Mouse (Mus musculus) adrenal gland, postnatal 0 days (tissue): ENCODE results near the gene Dusp3. TPM values are rescaled to one million over a fixed set of nuclear protein-coding genes. Genes with fewer than 3 reads are reported as not detected.

Experiments
- polyA plus RNA-seq: library from polyadenylated mRNA; unstranded; fragments of >200 nt; fragmentation: Nextera tagmentation; extraction: Ambion mirVana; gene quantifications from 2 replicates; pipeline ENCODE4 v1.2.1, GENCODE M21; 2015

Dusp3 gene
- 31.6 and 37.9 TPM in 2 replicates for polyA plus RNA-seq

DNA sequence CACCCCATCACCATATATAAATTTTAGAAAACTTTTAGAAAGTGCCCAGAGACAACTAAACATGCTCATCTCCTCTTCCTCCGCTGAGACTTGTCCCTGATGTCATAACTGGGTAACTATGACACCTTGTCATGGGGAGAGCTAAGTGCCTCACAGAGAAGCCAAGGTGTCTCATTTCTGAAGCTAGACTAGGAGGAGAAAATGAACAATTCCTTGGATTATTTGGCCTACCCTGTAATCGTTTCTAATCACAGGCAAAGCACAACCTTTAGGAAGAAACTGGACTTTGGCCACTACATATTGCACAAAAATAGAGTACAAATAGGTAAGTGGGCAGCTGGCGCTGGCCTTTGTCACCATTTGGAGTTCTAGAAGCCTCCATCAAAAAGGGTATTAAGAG is at the start of gene Dusp3:
Gene Dusp3 (minus strand): TSS at position 101 of the 400 bp plus-strand sequence.

DNA sequence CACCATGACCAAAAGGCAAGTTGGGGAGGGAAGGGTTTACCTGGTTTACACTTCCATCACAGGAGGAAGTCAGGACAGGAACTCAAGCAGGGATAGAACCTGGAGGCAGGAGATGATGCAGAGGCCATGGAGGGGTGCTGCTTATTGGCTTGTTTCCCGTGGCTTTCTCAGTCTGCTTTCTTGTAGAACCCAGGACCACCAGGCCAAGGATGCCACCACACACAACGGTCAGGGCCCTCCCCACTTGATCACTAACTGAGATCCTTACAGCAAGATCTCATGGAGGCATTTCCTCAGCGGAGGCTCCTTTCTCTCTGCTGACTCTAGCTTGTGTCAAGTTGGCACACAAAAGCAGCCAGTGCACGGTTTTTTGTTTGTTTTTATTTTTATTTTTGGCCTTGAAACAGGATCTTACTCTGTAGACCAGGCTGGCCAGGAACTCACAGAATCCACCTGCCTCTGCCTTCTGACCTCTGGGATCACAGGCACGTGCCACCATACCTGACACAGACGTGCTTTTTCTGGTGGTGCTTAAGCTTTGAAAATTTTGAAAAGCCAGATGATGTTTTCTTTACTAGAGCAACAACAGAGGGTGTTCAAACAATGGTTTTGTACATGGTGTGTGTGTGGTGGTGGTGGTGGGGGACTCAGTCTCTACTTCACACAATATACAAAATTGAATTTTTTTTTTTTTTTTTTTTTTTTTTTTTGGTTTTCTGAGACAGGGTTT is 41.4 kb upstream of the Dusp3 start, which contains the start of gene Mpp3:
Gene Mpp3 (minus strand): TSS at position 375 of the 730 bp plus-strand sequence.

DNA sequence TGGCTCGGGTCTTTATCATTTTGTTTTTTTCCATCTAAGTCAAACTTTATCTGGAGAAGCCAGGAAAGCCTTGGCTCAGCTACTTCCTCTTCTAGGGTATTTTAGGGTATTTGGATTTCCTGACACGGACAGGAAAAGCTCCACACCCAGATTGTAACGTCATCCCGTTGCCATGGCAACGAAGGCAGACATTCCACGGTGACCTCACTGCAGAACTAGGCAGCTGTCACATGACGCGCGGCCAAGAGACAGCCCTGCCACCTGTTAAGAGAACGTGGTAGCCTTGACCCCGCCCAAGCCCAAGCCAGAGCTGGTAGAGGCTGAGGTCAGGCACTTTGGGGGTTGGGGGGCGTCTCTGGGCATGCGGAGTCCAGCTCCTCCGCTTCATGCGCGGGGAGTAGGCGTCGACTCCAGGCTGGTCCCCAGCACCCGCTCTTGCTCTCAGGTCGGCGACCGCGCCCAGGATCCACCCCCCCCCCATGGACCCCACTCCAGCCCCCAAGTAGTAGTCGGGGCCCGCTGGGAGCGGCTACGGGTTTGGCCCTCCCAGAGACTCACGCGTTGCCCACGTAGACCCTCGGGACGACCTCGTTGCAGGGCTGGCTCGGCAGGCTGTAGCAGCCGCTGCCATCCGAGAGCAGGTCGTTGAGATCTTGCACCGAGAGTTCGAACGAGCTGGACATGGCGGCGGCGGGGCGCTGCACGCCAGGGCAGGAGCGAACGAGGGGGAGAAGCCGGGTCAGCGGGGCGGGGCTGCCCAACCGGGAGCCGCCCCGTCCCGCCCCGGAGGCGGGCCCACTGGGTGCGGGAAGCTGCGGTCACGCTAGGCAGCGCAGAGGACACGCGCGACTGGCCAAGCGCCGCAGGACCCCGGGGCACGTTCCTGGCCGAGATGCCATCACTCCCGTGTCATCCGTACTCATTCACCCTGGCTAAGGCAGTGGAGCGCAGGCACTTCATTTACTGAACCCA is 2.5 kb downstream of the Dusp3 start, which contains the start of gene Cfap97d1:
Gene Cfap97d1 (plus strand): TSS at position 226 of the 972 bp plus-strand sequence.

DNA sequence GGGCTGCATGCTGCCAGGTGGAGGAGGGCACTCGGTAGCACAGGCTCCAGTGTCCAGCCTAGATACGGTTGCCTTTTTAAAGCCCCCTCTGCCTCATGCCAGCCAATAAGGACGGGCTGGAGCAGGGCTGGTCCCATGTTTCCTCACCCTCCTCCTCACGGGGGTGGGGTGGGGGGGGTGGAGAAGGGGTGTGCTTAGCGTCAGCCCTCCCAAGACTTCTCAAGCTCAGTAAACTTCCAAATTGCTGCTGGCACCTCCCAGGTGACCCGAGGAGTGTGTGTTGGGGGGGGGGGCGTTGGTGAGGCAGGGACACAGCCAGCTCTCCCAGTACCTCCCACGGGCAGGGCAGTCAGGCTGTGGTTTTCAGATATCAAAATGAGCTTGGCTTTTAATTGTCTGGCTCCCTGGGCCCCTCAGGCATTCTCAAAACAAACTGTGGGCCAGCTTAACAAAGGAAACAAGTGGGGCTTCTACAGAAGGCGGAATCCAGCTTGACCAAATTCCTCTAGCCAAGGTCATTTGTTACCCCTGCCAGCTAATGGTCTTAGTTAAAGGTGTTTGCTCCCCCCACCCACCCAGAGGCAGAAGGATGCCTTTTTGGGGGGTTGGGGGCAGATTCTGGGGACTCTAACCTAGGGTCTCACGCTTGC is 19.7 kb downstream of the Dusp3 start, which contains the start of gene Sost:
Gene Sost (minus strand): TSS at position 51 of the 650 bp plus-strand sequence.

Other genes starting within 250 kb of the Dusp3 start
- gene Etv4, start 201.6 kb downstream of the Dusp3 start, polyA plus RNA-seq = 3.0 and 8.5 TPM in 2 replicates
- 3.7 and 6.3 TPM in 2 replicates for gene Meox1, start 92.6 kb downstream of the Dusp3 start, polyA plus RNA-seq
- gene Sost, start 20.0 kb downstream of the Dusp3 start, polyA plus RNA-seq = 0.16 and 0.17 TPM in 2 replicates
- not detected in 2 replicates for gene Cfap97d1, start 2.7 kb downstream of the Dusp3 start, polyA plus RNA-seq
- 12.3 and 13.8 TPM in 2 replicates for gene Mpp3, start 41.4 kb upstream of the Dusp3 start, polyA plus RNA-seq
- 3.1 and 5.1 TPM in 2 replicates for gene Cd300lg, start 54.5 kb upstream of the Dusp3 start, polyA plus RNA-seq
- 5.0 and 6.1 TPM in 2 replicates for gene Mpp2, start 101.5 kb upstream of the Dusp3 start, polyA plus RNA-seq
- 0.28 TPM in 1 of 2 replicates, not detected in the other for gene Ppy, start 114.3 kb upstream of the Dusp3 start, polyA plus RNA-seq
- gene Pyy, start 120.8 kb upstream of the Dusp3 start, polyA plus RNA-seq = 0.33 and 0.37 TPM in 2 replicates
- 0.43 and 0.77 TPM in 2 replicates for gene Nags, start 158.5 kb upstream of the Dusp3 start, polyA plus RNA-seq
- 16.8 and 23.9 TPM in 2 replicates for gene Tmem101, start 169.4 kb upstream of the Dusp3 start, polyA plus RNA-seq
- gene Lsm12, start 198.3 kb upstream of the Dusp3 start, polyA plus RNA-seq = 68.2 and 91.7 TPM in 2 replicates
- 28.6 and 70.2 TPM in 2 replicates for gene G6pc3, start 202.6 kb upstream of the Dusp3 start, polyA plus RNA-seq
- 54.3 and 58.9 TPM in 2 replicates for gene Hdac5, start 243.2 kb upstream of the Dusp3 start, polyA plus RNA-seq